Mouse (Mus musculus): ENCODE data around the gene Sowaha. TPM values are rescaled to one million over a fixed set of nuclear protein-coding genes. Genes with fewer than 3 reads are reported as not detected.

Gene Sowaha
- polyA plus RNA-seq, 1 experiment from 2014 or later, result 0.26 TPM

Other genes starting within 250 kb of the Sowaha start
- gene Hspa4, start 179.8 kb downstream of the Sowaha start, polyA plus RNA-seq (2016; fragmentation: Nextera tagmentation; extraction: Ambion mirVana), result 91.2 and 112 TPM in 2 replicates
- 22.6 and 26.0 TPM in 2 replicates for gene Zcchc10, start 155.6 kb downstream of the Sowaha start, polyA plus RNA-seq (2016; fragmentation: Nextera tagmentation; extraction: Ambion mirVana)
- 36.6 and 48.9 TPM in 2 replicates for gene Aff4, start 129.4 kb downstream of the Sowaha start, polyA plus RNA-seq (2016; fragmentation: Nextera tagmentation; extraction: Ambion mirVana)
- 0.34 TPM in 1 of 2 replicates, not detected in the other for gene Leap2, start 57.1 kb downstream of the Sowaha start, polyA plus RNA-seq (2016; fragmentation: Nextera tagmentation; extraction: Ambion mirVana)
- 548 and 642 TPM in 2 replicates for gene Uqcrq, start 49.4 kb downstream of the Sowaha start, polyA plus RNA-seq (2016; fragmentation: Nextera tagmentation; extraction: Ambion mirVana)
- 2.6 and 2.9 TPM in 2 replicates for gene Gdf9, start 49.3 kb downstream of the Sowaha start, polyA plus RNA-seq (2016; fragmentation: Nextera tagmentation; extraction: Ambion mirVana)
- not detected in 2 replicates for gene Gm10447, start 23.2 kb downstream of the Sowaha start, polyA plus RNA-seq (2016; fragmentation: Nextera tagmentation; extraction: Ambion mirVana)
- gene Shroom1, start 23.1 kb downstream of the Sowaha start, polyA plus RNA-seq (2016; fragmentation: Nextera tagmentation; extraction: Ambion mirVana), result 1.8 and 2.0 TPM in 2 replicates
- gene Gm9837, start 9.8 kb downstream of the Sowaha start, polyA plus RNA-seq (2016; fragmentation: Nextera tagmentation; extraction: Ambion mirVana), result not detected in 2 replicates
- not detected in 2 replicates for gene Gm9945, start 108 bp downstream of the Sowaha start, polyA plus RNA-seq (2016; fragmentation: Nextera tagmentation; extraction: Ambion mirVana)
- 14.8 and 15.6 TPM in 2 replicates for gene Sept8, start 39.0 kb upstream of the Sowaha start, polyA plus RNA-seq (2016; fragmentation: Nextera tagmentation; extraction: Ambion mirVana)
- gene Kif3a, start 87.1 kb upstream of the Sowaha start, polyA plus RNA-seq (2016; fragmentation: Nextera tagmentation; extraction: Ambion mirVana), result 67.8 and 71.5 TPM in 2 replicates
- 0.66 and 1.2 TPM in 2 replicates for gene Il4, start 138.4 kb upstream of the Sowaha start, polyA plus RNA-seq (2016; fragmentation: Nextera tagmentation; extraction: Ambion mirVana)
- not detected in 2 replicates for gene Il13, start 154.4 kb upstream of the Sowaha start, polyA plus RNA-seq (2016; fragmentation: Nextera tagmentation; extraction: Ambion mirVana)
- gene Rad50, start 227.0 kb upstream of the Sowaha start, polyA plus RNA-seq (2016; fragmentation: Nextera tagmentation; extraction: Ambion mirVana), result 13.7 and 21.9 TPM in 2 replicates
- gene Il5, start 240.5 kb upstream of the Sowaha start, polyA plus RNA-seq (2016; fragmentation: Nextera tagmentation; extraction: Ambion mirVana), result not detected in 2 replicates